Mouse (Mus musculus) megakaryocyte, embryonic 14.5 days (primary cell): ENCODE measurements around the gene Borcs7.

ENCODE experiments used
- FLI1 ChIP-seq: IDR thresholded peaks from 2 replicates; pipeline ENCODE4 v1.6.1; 2012; ENCODE audit warnings: low read length, inconsistent platforms, mixed read lengths
- GATA1 ChIP-seq: IDR thresholded peaks from 3 replicates; pipeline ENCODE4 v1.6.1; 2012; ENCODE audit warnings: mixed read lengths, low read length, inconsistent platforms, borderline replicate concordance

DNA sequence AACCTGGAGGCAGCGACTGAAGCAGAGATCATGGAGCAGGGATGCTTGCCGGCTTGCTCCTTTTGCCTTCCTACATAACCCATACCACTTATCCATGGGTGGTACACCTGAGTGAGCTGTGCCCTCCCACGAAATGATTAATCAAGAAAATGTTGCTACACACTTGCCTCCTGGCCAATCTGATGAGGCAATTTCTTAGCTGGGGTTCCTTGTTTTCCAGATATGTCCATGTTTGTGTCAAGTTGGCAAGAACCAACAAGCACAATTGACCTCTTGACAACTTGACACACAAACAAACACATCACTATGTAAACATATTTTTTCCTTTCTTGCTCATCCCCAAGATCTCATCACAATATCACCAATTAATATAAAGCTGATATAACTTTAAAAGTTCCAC, 14.1 kb upstream of the Borcs7 start:
- TF ChIP-seq GATA1 (no peak), FLI1 (no peak)
